Mouse (Mus musculus): ENCODE measurements around the gene H1fnt.

DNA sequence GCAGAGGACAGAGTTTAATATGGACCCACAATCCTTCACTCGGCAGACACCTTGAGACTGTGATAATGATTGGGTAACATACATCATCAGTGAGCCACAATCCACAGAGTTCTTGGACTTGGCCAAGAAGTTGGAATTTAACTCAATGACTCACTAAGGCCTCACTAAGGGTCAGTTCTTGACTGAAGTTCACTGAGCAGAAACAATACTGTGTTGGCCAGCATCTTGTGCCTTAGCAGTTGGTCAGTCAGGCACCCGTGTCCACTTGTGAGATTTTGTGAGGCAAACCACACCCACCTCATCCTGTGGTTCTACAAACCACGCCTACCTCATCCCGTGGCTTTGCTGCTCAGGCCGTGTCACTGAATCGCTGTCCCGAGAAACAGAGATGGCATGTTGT, 47.4 kb downstream of the H1fnt start:
- no peak for TF ChIP-seq CTCF (IDR thresholded peaks at IDR 0.05; ENCODE audit: borderline replicate concordance, extremely low read depth, insufficient read depth, insufficient read length)
- TF ChIP-seq POLR2A (IDR thresholded peaks at IDR 0.05; ENCODE audit: borderline replicate concordance, extremely low read depth, insufficient read depth, insufficient read length, poor library complexity, severe bottlenecking): no peak
